Mouse (Mus musculus) spleen, embryonic (tissue): ENCODE measurements around the gene 1500009L16Rik.

Experiments used
- CTCF ChIA-PET: fragments of 350-600 bp; sonication (Branson Sonifier 250); formaldehyde crosslinking; loops from one replicate; lab custom pipeline; 2022; lab: Charles Lee

The 1500009L16Rik gene

GRCm38 (mm10) chr10:83722579-83723031 lies at the start of gene 1500009L16Rik:
TSS of gene 1500009L16Rik (plus strand) at chr10:83722865.
- CTCF ChIA-PET = no interaction called here

GRCm38 (mm10) chr10:83681334-83681733 lies 41.3 kb upstream of the 1500009L16Rik start:
- CTCF ChIA-PET = interaction anchor here (0.6 kb wide), 1 partner anchor 409 kb away, joined by 5 read pairs; no protein-coding TSS in a partner anchor

GRCm38 (mm10) chr10:83688215-83688614 lies 34.5 kb upstream of the 1500009L16Rik start:
- CTCF ChIA-PET = no interaction called here

GRCm38 (mm10) chr10:83692175-83692895 lies 30.3 kb upstream of the 1500009L16Rik start:
- CTCF ChIA-PET = no interaction called here

GRCm38 (mm10) chr10:83696226-83696625 lies 26.4 kb upstream of the 1500009L16Rik start:
- CTCF ChIA-PET = no interaction called here

- CTCF ChIA-PET = no interaction called here
Observed at GRCm38 (mm10) chr10:83706628-83707027, 16.0 kb upstream of the 1500009L16Rik start.

- CTCF ChIA-PET = interaction anchor here (0.7 kb wide), 1 partner anchor 19 kb away, joined by 3 read pairs; no protein-coding TSS in a partner anchor
Observed at GRCm38 (mm10) chr10:83709920-83710319, 12.7 kb upstream of the 1500009L16Rik start.

GRCm38 (mm10) chr10:83711769-83712168 lies 10.9 kb upstream of the 1500009L16Rik start:
- CTCF ChIA-PET = interaction anchor here (0.6 kb wide), 1 partner anchor 29 kb away, joined by 3 read pairs; no protein-coding TSS in a partner anchor

GRCm38 (mm10) chr10:83718855-83719474 lies 3.7 kb upstream of the 1500009L16Rik start:
- CTCF ChIA-PET = no interaction called here

- CTCF ChIA-PET = no interaction called here
Observed at GRCm38 (mm10) chr10:83723055-83723454, 390 bp downstream of the 1500009L16Rik start.

- CTCF ChIA-PET = no interaction called here
Observed at GRCm38 (mm10) chr10:83724351-83725059, 1.8 kb downstream of the 1500009L16Rik start.

GRCm38 (mm10) chr10:83726164-83726563 lies 3.5 kb downstream of the 1500009L16Rik start:
- CTCF ChIA-PET = no interaction called here

GRCm38 (mm10) chr10:83727846-83728245 lies 5.2 kb downstream of the 1500009L16Rik start:
- CTCF ChIA-PET = interaction anchor here (0.6 to 0.7 kb wide), 2 partner anchors 23 to 132 kb away, joined by 3 to 4 read pairs; no protein-coding TSS in a partner anchor

GRCm38 (mm10) chr10:83728529-83728928 lies 5.9 kb downstream of the 1500009L16Rik start:
- CTCF ChIA-PET = interaction anchor here (0.6 kb wide), 1 partner anchor 133 kb away, joined by 4 read pairs; no protein-coding TSS in a partner anchor

GRCm38 (mm10) chr10:83729076-83729475 lies 6.4 kb downstream of the 1500009L16Rik start:
- CTCF ChIA-PET = interaction anchor here (0.6 kb wide), 1 partner anchor 20 kb away, joined by 3 read pairs; no protein-coding TSS in a partner anchor

- CTCF ChIA-PET = interaction anchor here (0.6 kb wide), 1 partner anchor 20 kb away, joined by 3 read pairs; no protein-coding TSS in a partner anchor
Observed at GRCm38 (mm10) chr10:83729492-83729891, 6.8 kb downstream of the 1500009L16Rik start.

- CTCF ChIA-PET = no interaction called here
Observed at GRCm38 (mm10) chr10:83733725-83734124, 11.1 kb downstream of the 1500009L16Rik start.

GRCm38 (mm10) chr10:83738996-83739655 lies 16.5 kb downstream of the 1500009L16Rik start:
- CTCF ChIA-PET = no interaction called here

- CTCF ChIA-PET = no interaction called here
Observed at GRCm38 (mm10) chr10:83744656-83745055, 22.0 kb downstream of the 1500009L16Rik start.

- CTCF ChIA-PET = no interaction called here
Observed at GRCm38 (mm10) chr10:83753056-83753455, 30.4 kb downstream of the 1500009L16Rik start.

- CTCF ChIA-PET = no interaction called here
Observed at GRCm38 (mm10) chr10:83757343-83757962, 34.8 kb downstream of the 1500009L16Rik start.
